Mouse (Mus musculus) lung, postnatal 0 days (tissue): Measurements from ENCODE around the gene Fgf15. TPM values are rescaled to one million over a fixed set of nuclear protein-coding genes. Genes with fewer than 3 reads are reported as not detected.

Experiments
- ATAC-seq: fragments of 200-750 bp; cut with Nextera tagmentation; 2 replicates; pipeline ENCODE4 v1.8.0; 2017; ENCODE audit warnings: moderate library complexity
- DNase-seq: peaks from one replicate; pipeline ENCODE4 v3.0.0-alpha.2; 2016; ENCODE audit warnings: low spot score
- H3K27ac ChIP-seq: fragments of 300-500 bp; sonication (generic); 2 replicates; pipeline ENCODE4 v1.5.1; 2014; ENCODE audit warnings: antibody characterized with exemption, mild to moderate bottlenecking, low read length, mixed read lengths
- H3K27me3 ChIP-seq: fragments of 300-500 bp; sonication (generic); replicated peaks from 2 replicates; pipeline ENCODE4 v1.6.1; 2014; ENCODE audit warnings: low read length, mixed read lengths; ENCODE audit not compliant: insufficient read depth
- H3K36me3 ChIP-seq: fragments of 300-500 bp; sonication (generic); 2 replicates; pipeline ENCODE4 v1.6.1; 2014; ENCODE audit warnings: low read length, mixed read lengths; ENCODE audit not compliant: insufficient read depth
- H3K4me1 ChIP-seq: fragments of 300-500 bp; sonication (generic); 2 replicates; pipeline ENCODE4 v1.6.1; 2014; ENCODE audit warnings: antibody characterized with exemption, low read depth, low read length, mixed read lengths; ENCODE audit not compliant: insufficient read depth
- H3K4me2 ChIP-seq: fragments of 300-500 bp; sonication (generic); replicated peaks from 2 replicates; pipeline ENCODE4 v1.6.1; 2014; ENCODE audit warnings: low read depth, mild to moderate bottlenecking, low read length, moderate library complexity, mixed read lengths
- H3K4me3 ChIP-seq: fragments of 300-500 bp; sonication (generic); 2 replicates; pipeline ENCODE4 v1.5.1; 2014; ENCODE audit warnings: low read depth, low read length
- H3K9ac ChIP-seq: fragments of 300-500 bp; sonication (generic); replicated peaks from 2 replicates; pipeline ENCODE4 v1.6.1; 2014; ENCODE audit warnings: low read depth, mild to moderate bottlenecking
- H3K9me3 ChIP-seq: fragments of 300-500 bp; sonication (generic); 2 replicates; pipeline ENCODE4 v1.6.1; 2016; ENCODE audit warnings: low read length, mixed read lengths
- CTCF ChIP-seq: IDR thresholded peaks from 2 replicates; pipeline ENCODE4 v1.5.1; 2016; ENCODE audit warnings: antibody characterized with exemption, mild to moderate bottlenecking
- EP300 ChIP-seq: IDR thresholded peaks from 2 replicates; pipeline ENCODE4 v1.6.1; 2016; ENCODE audit warnings: antibody characterized with exemption, mild to moderate bottlenecking, control low read depth
- WGBS: fragments of 180-500 bp; shearing (Covaris S2); extraction: QIAGEN DNeasy Blood & Tissue Kit; methylation state at CpG from one replicate; pipeline ENCODE4 v1.1.7; 2014; 5-methylcytosine and 5-hydroxymethylcytosine counted together
- polyA plus RNA-seq: library from polyadenylated mRNA; unstranded; fragments of >200 nt; fragmentation: Nextera tagmentation; extraction: Ambion mirVana; gene quantifications from 2 replicates; pipeline ENCODE4 v1.2.1, GENCODE M21; 2015

Gene Fgf15
- polyA plus RNA-seq, 1 experiment from 2014 or later: not detected

DNA sequence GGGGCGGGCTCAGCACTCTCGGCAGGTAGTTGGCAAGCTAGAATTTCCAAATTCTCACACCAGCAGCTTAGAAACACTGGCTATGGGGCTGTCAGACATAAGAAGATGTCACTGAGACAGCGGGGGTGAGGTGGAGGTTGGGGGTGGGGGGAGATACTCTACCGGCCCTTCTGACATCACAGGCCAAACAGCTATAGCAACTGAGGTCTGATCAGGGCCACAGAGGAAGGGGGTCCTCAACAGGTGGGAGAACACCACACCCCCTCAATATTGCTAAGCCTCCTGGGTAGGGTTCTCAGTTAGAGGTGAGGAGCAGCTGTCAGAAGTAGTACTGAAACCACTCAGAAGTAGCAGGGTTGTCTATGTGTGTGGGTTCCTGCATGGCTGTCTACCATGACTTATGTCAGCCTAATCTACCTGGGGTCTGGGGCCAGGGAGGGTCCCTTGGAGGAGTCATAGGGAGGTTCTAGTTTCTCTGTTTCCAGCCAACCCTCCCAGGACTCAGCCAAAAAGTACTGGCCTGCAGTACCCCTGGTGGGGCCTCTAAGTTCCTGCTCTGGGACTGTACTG is 40.1 kb downstream of the Fgf15 start:
- H3K9me3 ChIP-seq: no peaks in the 10 kb centered on the region
- 74% methylated on average over 4 of the region's 4 CpGs for WGBS
- no peak overlapping the region for H3K27ac ChIP-seq
- no peak overlapping the region for H3K4me3 ChIP-seq
- H3K27me3 ChIP-seq: no peaks in the 10 kb centered on the region
- no peak for ATAC-seq
- TF ChIP-seq CTCF: no peak
- TF ChIP-seq EP300: no peak
- no peak overlapping the region for H3K4me2 ChIP-seq
- no peak for DNase-seq
- H3K4me1 ChIP-seq: peaks cover 8% of the 10 kb centered on the region
- no peak overlapping the region for H3K9ac ChIP-seq
- no peaks in the 10 kb centered on the region; the same call in 1 of the 2 replicates for H3K36me3 ChIP-seq

DNA sequence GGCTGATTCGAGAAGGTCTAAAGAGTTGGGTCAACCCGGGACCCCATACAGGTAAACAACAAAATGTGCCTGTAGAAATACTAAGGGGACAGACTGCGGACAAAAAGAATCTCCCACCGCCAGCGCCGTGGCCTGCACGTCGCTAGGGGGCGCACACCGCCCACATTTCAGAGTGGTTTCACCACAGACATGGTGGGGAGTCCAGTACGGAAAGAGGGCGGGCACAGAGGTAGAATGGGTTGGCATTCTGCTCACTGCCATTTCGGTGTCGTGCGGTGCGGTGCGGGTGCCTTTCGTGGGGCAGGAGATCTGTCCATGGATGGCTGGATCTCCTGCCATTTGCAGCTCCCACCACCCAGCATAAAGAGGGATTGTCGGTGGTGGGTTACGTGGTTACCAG is 41.2 kb downstream of the Fgf15 start:
- Histone ChIP-seq H3K4me3 (peak overlapping the region; percentile 62), H3K4me2 (peak overlapping the region; percentile 97), H3K36me3 (no peaks in the 10 kb centered on the region; the same call in 1 of the 2 replicates), H3K27ac (0 out of 2 replicates have a peak overlapping the region, but pooled peaks have one; percentile 3), H3K4me1 (peaks cover 15% of the 10 kb centered on the region), H3K9me3 (no peaks in the 10 kb centered on the region), H3K9ac (peak overlapping the region; percentile 59), H3K27me3 (no peaks in the 10 kb centered on the region)
- 2% methylated on average over 20 of the region's 20 CpGs for WGBS
- TF ChIP-seq CTCF (peak; percentile 99), EP300 (no peak)
- DNase-seq: peak; percentile 92
- ATAC-seq: peak; percentile 53

DNA sequence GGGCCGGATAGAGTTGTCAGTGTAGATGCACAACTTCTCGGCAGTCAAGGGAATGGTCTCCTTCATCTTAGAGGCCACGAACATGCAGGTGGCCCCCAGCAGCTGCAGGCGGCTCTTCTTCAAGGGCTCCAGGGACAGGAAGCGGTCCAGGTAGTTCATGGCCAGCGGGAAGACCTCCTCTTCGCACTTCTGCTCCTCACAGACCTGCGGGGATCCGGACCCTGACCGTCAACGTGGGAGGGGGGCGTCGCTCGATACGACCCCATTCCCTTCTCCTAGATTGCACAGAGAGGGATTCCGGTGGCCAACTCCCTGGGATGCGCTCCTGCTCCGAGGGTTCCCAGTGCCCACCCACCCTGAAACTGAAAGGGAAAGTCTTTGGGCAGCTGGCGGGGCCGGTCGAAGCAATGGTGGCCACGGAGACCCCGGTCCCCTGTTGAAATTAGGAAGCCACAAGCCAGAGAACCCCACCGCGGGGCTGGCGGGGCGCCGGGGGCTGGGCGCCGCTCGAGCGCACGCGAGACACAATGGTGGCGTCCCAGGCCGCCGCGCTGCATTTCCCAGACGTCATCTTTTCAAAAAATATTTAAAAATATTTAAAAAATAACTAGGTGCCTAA is 41.7 kb downstream of the Fgf15 start:
- peaks cover 21% of the 10 kb centered on the region for H3K4me1 ChIP-seq
- H3K4me3 ChIP-seq: peak overlapping the region; percentile 62
- H3K36me3 ChIP-seq: no peaks in the 10 kb centered on the region; the same call in 1 of the 2 replicates
- H3K27me3 ChIP-seq: no peaks in the 10 kb centered on the region
- DNase-seq (no peak), ATAC-seq (no peak)
- H3K9ac ChIP-seq: peak overlapping the region; percentile 59
- WGBS: under 1% methylated on average over 38 of the region's 39 CpGs
- H3K9me3 ChIP-seq: no peaks in the 10 kb centered on the region
- 0 out of 2 replicates have a peak overlapping the region, but pooled peaks have one; percentile 3 for H3K27ac ChIP-seq
- peak overlapping the region; percentile 97 for H3K4me2 ChIP-seq
- no peak for TF ChIP-seq EP300

DNA sequence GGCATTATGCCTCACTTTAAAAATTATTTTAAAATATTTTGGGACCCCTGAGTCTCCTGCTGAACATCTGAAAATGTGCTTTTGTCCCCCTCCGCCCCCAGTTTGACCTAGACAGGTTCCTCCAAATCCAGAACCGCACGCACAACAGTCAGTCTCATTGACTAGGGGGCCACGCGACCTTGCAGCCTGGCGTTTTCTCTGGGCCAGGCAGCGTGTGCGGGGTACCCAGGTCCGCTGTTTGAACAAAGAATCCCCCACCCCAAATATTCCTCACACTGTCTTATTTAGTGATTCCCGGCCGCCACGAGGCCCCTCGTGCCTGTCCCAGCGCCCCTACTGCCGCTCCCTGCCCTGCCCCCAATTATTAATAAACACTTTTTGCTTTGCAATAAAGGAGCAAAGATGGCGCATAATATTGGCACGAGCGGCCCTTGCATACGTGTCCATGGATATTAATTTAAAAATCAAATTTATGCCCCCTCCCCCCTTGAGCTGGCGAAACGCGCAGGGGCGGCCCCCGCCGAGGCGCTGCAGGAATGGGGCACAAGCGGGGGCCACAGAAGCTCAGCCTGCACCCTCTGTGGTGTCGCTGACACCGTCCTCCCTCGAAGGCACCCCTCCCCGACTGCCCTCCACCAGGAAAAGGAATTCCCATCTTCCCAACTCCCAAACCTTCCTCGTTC is 42.5 kb downstream of the Fgf15 start:
- no peak for DNase-seq
- WGBS: under 1% methylated on average over 26 of the region's 32 CpGs

DNA sequence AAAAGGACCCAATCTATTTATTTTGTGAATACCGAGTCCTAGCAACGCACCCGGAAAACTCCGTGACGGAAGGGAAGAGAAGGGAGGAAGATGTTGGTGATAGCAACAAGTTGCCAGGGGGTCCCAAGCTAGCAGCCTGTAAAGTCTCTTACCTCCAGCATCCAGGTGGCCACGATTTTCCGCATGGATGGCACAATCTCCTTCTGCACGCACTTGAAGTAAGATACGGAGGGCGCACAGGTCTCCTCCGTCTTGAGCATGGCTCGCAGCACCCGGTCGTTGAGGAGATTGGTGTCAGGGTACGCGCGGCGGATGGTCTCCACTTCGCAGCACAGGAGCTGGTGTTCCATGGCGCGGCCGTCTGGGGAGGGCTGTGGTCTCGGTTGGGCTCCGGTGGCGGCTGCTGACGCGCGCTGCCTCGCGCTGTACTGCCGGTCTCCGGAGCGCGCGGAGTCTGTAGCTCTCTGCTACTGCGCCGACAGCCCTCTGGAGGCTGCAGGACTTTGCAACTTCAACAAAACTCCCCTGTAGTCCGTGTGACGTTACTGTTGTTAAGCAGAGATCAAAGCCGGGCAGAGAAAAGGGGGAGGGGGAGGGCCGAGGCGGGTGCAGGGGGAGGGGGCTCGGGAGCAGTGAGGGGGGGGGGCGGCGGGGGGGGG is 43.1 kb downstream of the Fgf15 start, which contains the start of gene Ccnd1:
Ccnd1 (minus strand) TSS at position 582 of the 659 bp plus-strand sequence.
- DNase-seq (peak; percentile 85), ATAC-seq (peak; percentile 55)
- no peaks in the 10 kb centered on the region for H3K27me3 ChIP-seq
- peak within 1 kb of the TSS; percentile 62 for H3K4me3 ChIP-seq
- no peaks in the 10 kb centered on the region for H3K9me3 ChIP-seq
- TF ChIP-seq EP300 (no peak), CTCF (peak; percentile 33)
- peak within 1 kb of the TSS; percentile 97 for H3K4me2 ChIP-seq
- H3K27ac ChIP-seq: peak within 1 kb of the TSS; percentile 64
- H3K4me1 ChIP-seq: peaks cover 23% of the 10 kb centered on the region
- peak within 1 kb of the TSS; percentile 59 for H3K9ac ChIP-seq
- H3K36me3 ChIP-seq: no peaks in the 10 kb centered on the region
- 2% methylated on average over 36 of the region's 45 CpGs for WGBS

More for the DNA sequence above, 42.5 kb downstream of the Fgf15 start:
- H3K9ac ChIP-seq: peak overlapping the region; percentile 59
- TF ChIP-seq EP300: no peak
- TF ChIP-seq CTCF: no peak
- H3K4me2 ChIP-seq: peak overlapping the region; percentile 97
- H3K9me3 ChIP-seq: no peaks in the 10 kb centered on the region
- no peaks in the 10 kb centered on the region for H3K27me3 ChIP-seq
- H3K36me3 ChIP-seq: no peaks in the 10 kb centered on the region
- H3K4me1 ChIP-seq: peaks cover 23% of the 10 kb centered on the region
- no peak for ATAC-seq
- peak overlapping the region; percentile 62 for H3K4me3 ChIP-seq
- H3K27ac ChIP-seq: peak overlapping the region; percentile 64
